Mouse (Mus musculus) regulatory T cell (primary cell): ENCODE measurements around the gene Bex4.

Source experiments
- in situ Hi-C: fragments of 300-600 bp; cut with MboI, MseI; formaldehyde crosslinking; loops from one replicate; pipeline ENCODE4 v1.15.1; 2025; ENCODE audit warnings: high pct_unique_total_duplicates

Bex4 gene

GRCm38 (mm10) chrX:136138827-136139639 lies at the start of gene Bex4:
Bex4 (plus strand) TSS chrX:136138996.
- in situ Hi-C loops: loop anchor here (25.0 kb wide), 1 partner anchor 1348 kb away; no protein-coding TSS in a partner anchor

GRCm38 (mm10) chrX:136092497-136093279 lies 46.1 kb upstream of the Bex4 start:
- in situ Hi-C loops: no loop called here

GRCm38 (mm10) chrX:136094421-136094820 lies 44.4 kb upstream of the Bex4 start:
- in situ Hi-C loops: no loop called here

DNA sequence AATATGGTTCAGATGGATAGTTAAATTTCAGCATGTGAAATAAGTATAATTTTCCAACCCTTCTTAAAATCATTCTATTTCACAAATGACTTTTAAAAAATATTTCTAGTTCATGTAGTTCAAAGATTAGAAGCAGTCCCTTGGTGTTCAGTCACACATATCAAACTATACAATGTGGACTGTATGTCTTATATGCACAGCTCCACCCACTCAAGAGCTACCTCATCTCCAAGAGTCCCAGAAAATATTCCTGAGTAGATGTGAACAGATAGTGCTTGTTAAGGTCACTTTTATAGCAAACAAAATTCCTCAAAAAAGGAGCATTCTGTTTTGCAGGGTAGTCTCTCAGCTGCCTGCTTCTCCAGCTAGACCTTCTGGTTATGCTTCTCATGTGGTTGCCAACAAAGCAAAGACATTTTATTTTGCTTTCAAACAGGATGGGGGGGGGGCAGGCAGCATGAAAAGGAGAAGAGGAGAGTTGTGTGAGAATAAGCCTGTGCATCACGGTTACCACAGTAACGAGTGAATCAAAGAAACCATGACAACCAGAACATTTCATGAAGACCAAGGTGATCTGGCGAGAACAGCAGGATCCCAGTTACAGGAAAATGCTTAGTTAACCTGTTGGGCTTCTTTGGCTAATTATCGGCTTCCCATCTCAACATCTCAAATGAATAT lies 34.6 kb upstream of the Bex4 start:
- in situ Hi-C loops: no loop called here

DNA sequence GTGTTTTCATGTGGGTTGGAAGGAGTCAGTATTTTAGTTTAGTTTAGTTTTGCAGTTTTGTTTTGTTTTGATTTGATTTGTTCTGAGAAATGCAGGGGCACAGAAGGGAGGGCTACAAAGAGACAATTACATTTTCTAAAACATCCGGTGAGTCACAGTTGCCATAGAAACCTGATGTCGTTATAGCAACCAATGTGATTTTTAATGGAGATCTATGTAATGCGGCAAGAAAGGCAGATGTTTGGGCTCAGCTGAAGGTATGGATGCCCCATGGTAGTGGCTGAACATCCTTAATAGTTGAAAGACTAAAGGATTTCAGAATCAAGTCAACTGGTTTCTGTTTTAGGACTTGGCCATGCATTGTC lies 34.1 kb upstream of the Bex4 start:
- in situ Hi-C loops: no loop called here

DNA sequence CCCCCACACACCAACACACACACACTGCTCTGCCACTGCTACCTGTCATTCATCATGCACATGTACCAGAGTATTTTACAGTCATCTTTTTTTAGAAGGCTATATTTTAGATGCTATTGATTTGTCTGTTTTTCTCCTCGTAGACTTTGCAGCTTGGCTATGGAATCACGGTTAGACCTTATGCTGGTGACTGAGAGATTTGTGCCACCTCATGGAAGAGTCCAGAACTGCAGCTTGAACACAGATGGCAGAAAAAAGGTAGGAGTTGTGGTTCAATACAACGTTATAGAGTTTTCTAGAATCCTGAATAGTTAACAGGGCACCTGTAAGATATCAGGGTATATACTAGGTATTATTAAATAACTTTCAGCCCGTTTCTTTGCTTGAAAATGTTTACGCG lies 30.9 kb upstream of the Bex4 start:
- in situ Hi-C loops: no loop called here

DNA sequence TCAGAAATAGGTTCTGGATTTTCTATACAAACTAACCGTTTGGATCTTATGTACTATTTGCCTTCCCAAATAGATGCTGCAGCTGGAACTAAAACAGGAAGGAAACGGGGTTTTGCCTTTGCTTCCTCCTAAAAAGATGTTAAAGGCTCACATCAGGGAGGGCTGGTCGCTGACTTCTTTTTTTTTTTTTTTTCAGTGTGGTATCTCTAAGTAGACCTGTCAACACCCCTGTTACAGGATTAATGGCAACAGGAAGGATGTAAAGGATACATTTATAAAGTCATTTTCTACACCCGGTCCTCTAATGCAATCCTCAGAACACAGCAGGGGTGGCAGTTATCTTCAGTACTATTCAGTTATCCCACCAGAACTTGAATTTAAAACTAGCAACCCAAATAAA lies 23.8 kb upstream of the Bex4 start:
- in situ Hi-C loops: loop anchor here (10.0 kb wide), 1 partner anchor 190 kb away; no protein-coding TSS in a partner anchor

DNA sequence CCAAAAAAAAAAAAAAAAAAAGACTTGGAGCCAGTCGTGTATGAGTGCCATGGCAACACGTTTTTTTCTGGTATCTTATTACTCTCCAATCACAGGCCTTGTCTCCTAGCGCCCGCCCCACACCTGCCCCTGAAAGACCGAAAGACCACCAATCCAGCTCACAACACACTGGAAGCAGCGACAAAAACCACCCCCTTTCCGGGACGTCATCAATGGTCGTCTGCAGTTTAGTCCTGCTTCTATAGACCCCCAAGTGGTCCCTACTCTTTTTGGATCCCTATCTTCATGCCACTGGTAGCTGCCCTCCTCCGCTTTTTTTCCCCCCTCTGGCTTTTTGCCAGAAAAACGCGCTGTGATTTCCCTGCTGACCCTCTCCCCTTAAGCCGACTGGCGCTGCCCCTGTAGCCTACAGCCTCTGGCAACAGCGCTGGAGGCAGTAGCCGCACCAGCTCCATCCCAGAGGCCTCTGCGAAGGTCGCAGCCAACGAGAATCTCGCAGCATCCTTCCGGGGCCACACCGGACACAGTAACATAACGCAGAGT lies 23.3 kb upstream of the Bex4 start:
- in situ Hi-C loops: loop anchor here (10.0 kb wide), 1 partner anchor 189 kb away; no protein-coding TSS in a partner anchor

GRCm38 (mm10) chrX:136127038-136127743 lies 11.6 kb upstream of the Bex4 start:
- in situ Hi-C loops: loop anchor here (25.0 kb wide), 1 partner anchor 1360 kb away; no protein-coding TSS in a partner anchor

DNA sequence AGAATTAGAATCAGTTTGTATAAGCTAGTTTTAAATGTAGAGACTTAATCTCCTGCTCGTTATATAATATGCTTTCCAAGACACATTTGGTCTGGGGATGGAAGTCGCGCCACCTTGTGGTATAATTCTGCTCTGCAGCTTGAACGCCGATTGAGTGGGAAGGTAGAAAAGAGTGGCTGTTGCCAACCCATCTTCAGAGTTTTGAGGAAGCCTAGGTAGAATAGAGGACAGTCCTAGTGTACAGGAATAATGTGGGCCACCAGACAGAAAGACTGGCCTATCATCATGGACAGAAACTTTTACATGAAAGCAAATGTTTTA lies 11.1 kb upstream of the Bex4 start:
- in situ Hi-C loops: loop anchor here (25.0 kb wide), 1 partner anchor 1360 kb away; no protein-coding TSS in a partner anchor

DNA sequence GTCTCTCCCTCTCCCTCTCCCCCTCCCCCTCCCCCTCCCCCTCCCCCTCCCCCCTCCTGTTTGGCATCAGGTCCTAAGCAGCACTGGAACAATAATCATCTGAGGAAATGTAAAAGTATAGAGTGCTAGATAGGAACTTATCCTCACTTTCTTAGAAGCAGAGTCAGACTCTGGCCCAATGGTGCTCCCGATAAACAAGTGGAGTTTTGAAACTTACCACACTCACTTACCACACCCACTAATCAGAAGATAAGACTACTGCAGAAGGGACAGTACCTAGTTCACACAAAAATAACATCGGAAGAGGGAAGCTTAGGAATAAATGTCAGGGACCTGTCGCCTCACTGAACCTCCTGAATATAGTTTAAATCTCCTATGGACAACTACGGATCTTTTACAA lies 3.2 kb upstream of the Bex4 start:
- in situ Hi-C loops: loop anchor here (25.0 kb wide), 1 partner anchor 1352 kb away; no protein-coding TSS in a partner anchor

DNA sequence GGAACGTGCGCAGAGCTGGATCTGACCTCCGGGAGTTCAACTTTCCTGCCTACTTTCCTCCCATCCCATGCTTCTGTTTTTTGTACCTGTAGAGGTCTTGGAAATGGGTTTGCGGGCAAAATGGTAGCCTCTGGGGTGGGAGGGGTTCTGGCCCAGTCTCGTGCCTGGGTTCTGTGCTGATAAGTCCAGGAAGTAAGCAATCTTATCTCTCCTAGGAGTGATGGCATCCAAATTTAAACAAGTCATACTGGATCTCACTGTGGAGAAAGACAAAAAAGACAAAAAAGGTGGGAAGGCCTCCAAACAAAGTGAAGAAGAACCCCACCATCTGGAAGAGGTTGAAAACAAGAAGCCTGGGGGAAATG lies 826 bp downstream of the Bex4 start:
- in situ Hi-C loops: loop anchor here (25.0 kb wide), 1 partner anchor 1348 kb away; no protein-coding TSS in a partner anchor

DNA sequence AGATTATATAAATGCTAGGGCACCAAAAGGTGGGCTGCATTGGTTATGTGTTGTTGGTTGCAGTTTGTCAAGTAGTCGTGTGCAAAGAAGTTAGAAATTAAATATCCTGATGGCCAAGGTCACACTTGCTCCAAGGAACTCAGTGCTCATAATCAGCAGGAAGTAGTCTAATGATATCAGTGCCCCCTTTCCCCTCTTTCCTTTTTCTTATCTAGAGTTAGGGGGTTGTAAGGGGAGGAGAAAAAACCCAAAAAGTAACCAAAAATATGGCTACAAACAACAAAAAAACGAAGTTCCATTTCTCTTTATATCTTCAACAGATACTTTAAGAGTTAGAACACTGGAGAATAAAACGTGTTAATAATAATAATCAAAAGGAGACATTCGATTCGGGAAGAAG lies 2.6 kb downstream of the Bex4 start:
- in situ Hi-C loops: loop anchor here (25.0 kb wide), 1 partner anchor 1346 kb away; no protein-coding TSS in a partner anchor

DNA sequence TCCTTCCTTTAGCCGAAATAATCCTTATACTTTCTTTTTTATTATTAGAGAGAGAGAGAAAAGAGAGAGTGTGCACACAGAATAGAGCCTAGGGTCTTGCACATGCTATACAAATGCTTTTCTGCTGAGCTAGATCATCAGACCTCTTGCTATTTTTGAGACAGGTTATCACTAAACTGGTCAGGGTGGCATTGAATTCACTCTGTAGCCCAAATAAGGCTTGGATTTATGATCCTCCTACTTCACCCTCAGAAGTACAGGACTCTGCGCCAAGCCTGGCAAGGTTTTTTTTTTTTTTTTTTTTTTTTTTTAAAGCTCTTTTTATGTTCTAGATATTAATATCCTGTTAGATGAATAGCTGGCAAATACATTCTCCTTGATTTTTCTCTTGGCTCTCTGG lies 4.9 kb downstream of the Bex4 start:
- in situ Hi-C loops: loop anchor here (25.0 kb wide), 1 partner anchor 1344 kb away; no protein-coding TSS in a partner anchor

- in situ Hi-C loops: loop anchor here (25.0 kb wide), 1 partner anchor 1343 kb away; no protein-coding TSS in a partner anchor
These were observed 5.4 kb downstream of the Bex4 start for GRCm38 (mm10) chrX:136144195-136144594.

- in situ Hi-C loops: no loop called here
These were observed 31.8 kb downstream of the Bex4 start for GRCm38 (mm10) chrX:136170625-136171024.

DNA sequence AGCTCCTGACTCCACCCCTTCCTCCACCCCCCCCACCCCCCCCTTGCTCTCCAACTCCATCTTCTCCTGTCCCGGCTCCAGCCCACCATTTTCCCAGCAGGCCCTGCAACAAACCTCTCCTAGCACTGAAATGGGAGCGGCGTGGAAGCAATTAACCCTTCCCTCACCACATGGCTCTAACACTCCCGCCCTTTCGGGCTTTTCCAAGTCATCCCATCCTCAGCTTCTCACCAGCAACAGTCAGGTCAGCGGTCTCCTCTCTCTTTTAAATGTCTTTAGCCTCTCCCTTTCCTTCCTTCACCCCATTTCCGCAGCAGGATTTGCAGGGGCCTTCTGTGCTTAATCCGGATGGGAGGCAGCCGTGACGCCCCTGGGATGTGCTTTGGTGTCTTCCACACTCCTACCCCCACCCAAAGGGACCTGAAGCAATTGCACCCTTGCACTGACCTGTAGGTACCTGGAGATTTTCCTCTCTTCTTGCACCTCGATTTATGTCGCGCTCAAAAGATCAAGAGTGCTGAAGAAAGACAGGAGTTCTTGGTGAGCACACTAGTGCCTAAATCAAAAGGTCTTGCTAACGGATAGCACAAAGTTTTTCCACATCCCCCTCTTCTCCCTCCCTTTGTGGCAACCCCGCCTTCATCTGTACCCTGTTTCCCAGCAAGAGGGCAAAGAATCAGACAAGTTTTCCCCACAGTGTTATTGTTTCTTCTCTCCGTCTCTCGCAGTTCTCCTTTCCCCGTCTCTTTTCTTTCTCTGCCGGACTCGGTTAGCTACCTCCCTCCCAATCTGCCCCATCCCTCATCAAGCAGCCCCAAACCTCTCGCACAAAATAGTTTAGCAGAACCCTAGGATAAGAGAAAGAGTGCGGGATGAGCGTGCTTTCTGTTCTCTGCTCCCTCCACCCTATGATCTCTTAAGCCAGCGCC lies 32.7 kb downstream of the Bex4 start:
- in situ Hi-C loops: no loop called here

GRCm38 (mm10) chrX:136172118-136172551 lies 33.3 kb downstream of the Bex4 start, which contains the start of gene Tceal8:
Tceal8 (minus strand) TSS chrX:136172342.
- in situ Hi-C loops: no loop called here

DNA sequence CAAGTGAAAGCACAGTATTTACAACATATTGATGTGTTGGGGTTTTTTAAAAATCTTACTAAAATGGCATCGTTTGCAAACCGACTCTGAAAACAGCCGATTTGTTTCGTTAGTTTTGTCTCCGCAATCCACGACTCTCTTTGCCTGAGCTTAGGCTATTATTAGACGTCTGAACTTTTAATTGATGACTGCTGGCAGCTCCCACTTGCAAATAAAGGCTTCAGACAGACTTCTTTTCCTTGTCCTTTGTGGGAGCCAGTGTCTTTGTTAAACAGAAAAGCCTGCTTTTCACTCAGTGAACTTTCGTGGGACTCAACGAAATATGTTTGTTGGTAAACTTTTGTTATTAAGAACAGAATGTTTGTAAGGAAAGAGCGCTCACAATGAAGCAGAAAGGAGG lies 34.0 kb downstream of the Bex4 start:
- in situ Hi-C loops: no loop called here
